23 mouse cellular contexts compared by ENCODE assay signal in the genomic region with DNA sequence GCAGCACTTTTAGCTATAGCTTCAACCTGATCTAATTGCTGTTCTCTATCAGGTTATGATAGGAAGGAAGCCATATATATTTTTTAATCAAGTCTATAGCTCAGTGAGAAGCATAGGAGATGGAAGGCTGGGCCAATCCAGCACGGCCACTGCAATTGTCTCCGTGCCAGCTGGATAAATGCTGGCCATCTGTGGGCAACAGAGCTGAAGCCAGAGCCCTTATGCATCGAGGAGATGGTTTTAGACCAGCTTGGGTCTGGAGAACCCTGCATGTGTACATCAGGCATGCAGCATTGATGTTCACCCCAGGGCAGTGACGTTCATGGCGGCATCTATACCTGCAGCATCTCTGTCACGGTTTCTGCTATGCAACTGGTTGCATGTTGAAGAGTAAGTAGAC. TPM values are rescaled to one million over a fixed set of nuclear protein-coding genes. Genes with fewer than 3 reads are reported as not detected.
"Had no signal": no experiment of that assay in that cellular context is flagged by ENCODE, and none has a peak within 500 bp of the region (broad histone marks: within the 10 kb centered on the region; RNA-seq: fewer than 3 reads in every experiment).

No protein-coding gene starts in this region.

- H3K4me3 ChIP-seq: heart, embryonic 10.5 days; heart, embryonic 12.5 days; hindbrain, embryonic 13.5 days; hindbrain, embryonic 15.5 days; kidney, embryonic 15.5 days; limb, embryonic 13.5 days; limb, embryonic 15.5 days; liver, embryonic 12.5 days had no signal

- DNase-seq: gastrocnemius, postnatal 14 days; gastrocnemius, postnatal 36 days; heart, adult 18-20 months; heart, postnatal 10 days; kidney, adult 11 months; kidney, adult 2 months; kidney, adult 9 months; kidney, postnatal 14 days; kidney, postnatal 36 days; layer of hippocampus, adult 9-11 months; layer of hippocampus, postnatal 36 days had no signal

- H3K27ac ChIP-seq: heart, embryonic 10.5 days; hindbrain, embryonic 13.5 days; hindbrain, embryonic 15.5 days; kidney, embryonic 15.5 days; kidney, postnatal 0 days; limb, embryonic 13.5 days; limb, embryonic 15.5 days; liver, embryonic 12.5 days; liver, embryonic 14.5 days had no signal

- H3K27me3 ChIP-seq: heart, embryonic 12.5 days; hindbrain, embryonic 13.5 days; hindbrain, embryonic 15.5 days; kidney, embryonic 15.5 days; limb, embryonic 13.5 days; limb, embryonic 15.5 days; liver, embryonic 12.5 days had no signal

- H3K4me1 ChIP-seq: heart, embryonic 10.5 days; heart, embryonic 12.5 days; hindbrain, embryonic 13.5 days; hindbrain, embryonic 15.5 days; kidney, embryonic 15.5 days; limb, embryonic 13.5 days; limb, embryonic 15.5 days; liver, embryonic 12.5 days had no signal

RNA-seq across cellular contexts. Expression of gene Stac, which starts 20.3 kb away (rescaled TPM):
- total RNA-seq: hematopoietic stem cell, adult 5-6 weeks; liver, adult 2 months had no signal
